Mouse (Mus musculus): ENCODE results near the gene 4930451I11Rik.

4930451I11Rik gene

DNA sequence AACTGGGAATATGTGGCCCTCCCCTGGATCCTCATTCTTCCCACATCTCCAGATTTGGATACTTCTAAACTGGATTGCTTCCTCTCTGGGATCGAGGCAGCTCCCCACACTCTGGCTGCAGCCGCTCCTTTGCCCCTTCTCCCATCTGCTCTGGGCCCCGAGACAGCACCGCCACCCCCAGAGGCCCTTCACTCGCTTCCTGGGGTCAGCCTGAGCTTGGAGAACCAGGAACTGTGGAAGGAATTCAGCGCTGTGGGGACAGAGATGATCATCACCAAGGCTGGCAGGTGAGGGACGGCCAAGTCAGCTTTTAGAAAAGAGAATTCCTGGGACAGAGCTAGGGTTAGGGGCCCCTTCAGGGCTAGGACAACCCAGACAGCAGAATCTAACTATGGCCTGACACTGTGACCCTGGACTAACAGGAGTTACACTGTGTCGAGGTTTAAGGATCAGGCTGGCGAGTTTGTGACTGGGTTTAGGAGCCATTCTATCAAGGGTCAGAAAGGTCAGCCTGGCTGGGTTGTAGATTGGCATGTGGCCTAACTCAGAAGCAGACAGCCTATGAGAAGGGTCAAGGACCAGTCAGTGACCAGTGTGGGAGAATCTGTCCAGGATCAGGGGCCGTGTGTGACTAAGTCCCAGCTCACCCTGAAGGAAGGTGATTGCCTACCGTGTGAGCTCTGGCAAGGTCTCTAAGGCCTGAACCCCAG, 49.6 kb downstream of the 4930451I11Rik start:
- DNase-seq (ENCODE audit: low read depth, low spot score): no peak

DNA sequence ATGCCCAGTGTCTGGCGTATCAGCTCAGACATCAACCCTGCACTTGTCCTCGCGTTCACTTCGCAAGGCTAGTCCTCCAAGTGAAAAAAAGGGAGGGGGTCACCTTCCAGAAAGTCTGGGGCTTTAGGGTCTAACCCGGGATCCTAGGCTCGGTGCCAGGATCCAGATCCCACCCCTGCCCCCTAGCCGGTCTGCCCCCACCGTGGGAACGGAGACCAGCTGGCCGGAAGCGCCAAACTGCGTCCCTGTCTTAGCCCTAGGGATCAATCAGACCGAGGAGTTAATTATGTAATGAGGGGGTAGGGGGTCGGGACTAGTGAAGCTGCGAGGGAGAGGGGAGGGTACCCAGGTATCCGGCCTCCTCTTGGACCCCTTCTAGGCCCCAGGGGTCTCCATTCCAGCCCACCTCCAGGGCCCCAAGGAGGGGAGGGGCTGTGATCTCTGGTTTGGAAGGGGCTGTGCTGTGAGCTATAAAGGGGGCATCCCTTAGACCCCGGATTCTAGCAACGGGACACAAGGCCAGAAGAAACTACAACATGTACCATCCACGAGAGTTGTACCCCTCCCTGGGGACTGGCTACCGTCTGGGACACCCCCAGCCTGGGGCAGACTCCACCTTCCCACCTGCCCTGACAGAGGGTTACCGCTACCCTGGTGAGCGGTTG, 50.3 kb downstream of the 4930451I11Rik start, which contains the start of gene Tbx6:
Gene Tbx6 (plus strand): TSS at position 513 of the 665 bp plus-strand sequence.
- no peak for DNase-seq (ENCODE audit: low read depth, low spot score)
